Mouse (Mus musculus) CH12.LX (cell line): ENCODE results near the gene Rem1. TPM values are rescaled to one million over a fixed set of nuclear protein-coding genes. Genes with fewer than 3 reads are reported as not detected.

Source experiments
- DNase-seq: peaks from one replicate; pipeline ENCODE4 v3.0.0-alpha.2; 2013; ENCODE audit errors: extremely low read depth
- H3K27ac ChIP-seq: 2 replicates; pipeline ENCODE4 v1.5.1; 2012; ENCODE audit warnings: low read depth, mild to moderate bottlenecking, control low read depth, moderate library complexity; ENCODE audit not compliant: insufficient read depth
- H3K27me3 ChIP-seq: replicated peaks from 2 replicates; pipeline ENCODE3; 2012; ENCODE audit warnings: inconsistent platforms
- H3K36me3 ChIP-seq, 2 experiments: replicated peaks in 1 of 2; 2 replicates each; pipeline versions ENCODE3 to v1.6.1; 2012; ENCODE audit warnings: inconsistent platforms in 1 of 2, low read length in 1 of 2, mild to moderate bottlenecking in 1 of 2, mixed read lengths in 1 of 2, moderate library complexity in 1 of 2; ENCODE audit not compliant: control insufficient read depth in 1 of 2, insufficient read depth in 1 of 2
- H3K4me1 ChIP-seq, 2 experiments: 2 replicates each; pipeline ENCODE4 v1.6.1; 2012; ENCODE audit warnings: inconsistent platforms in 1 of 2, moderate library complexity in 1 of 2; ENCODE audit not compliant: insufficient read depth in 2 of 2, control insufficient read depth in 1 of 2
- H3K4me2 ChIP-seq: 2 replicates; pipeline ENCODE4 v1.6.1; 2012; ENCODE audit warnings: low read depth, mild to moderate bottlenecking, control low read depth; ENCODE audit not compliant: poor library complexity, insufficient read depth, severe bottlenecking
- H3K4me3 ChIP-seq, 3 experiments: fragments of 150-350 bp in 1 of 3; sonication (generic) in 1 of 3; replicated peaks in 1 of 3; 2 replicates each; pipeline versions ENCODE3 to v1.5.1; 2011 to 2012; ENCODE audit warnings: low read depth in 2 of 3, low read length in 2 of 3, mild to moderate bottlenecking in 2 of 3, moderate library complexity in 2 of 3, control low read depth in 1 of 3, improper control_type of control experiment in 1 of 3, inconsistent platforms in 1 of 3, mixed read lengths in 1 of 3; ENCODE audit not compliant: poor library complexity in 1 of 3
- H3K79me2 ChIP-seq: replicated peaks from 2 replicates; pipeline ENCODE4 v1.6.1; 2012; ENCODE audit warnings: mild to moderate bottlenecking, moderate library complexity; ENCODE audit not compliant: control insufficient read depth, poor library complexity, insufficient read depth, severe bottlenecking; ENCODE audit errors: extremely low read depth
- H3K9ac ChIP-seq: 2 replicates; pipeline ENCODE4 v1.6.1; 2012; ENCODE audit warnings: low read depth, mild to moderate bottlenecking, control low read depth, moderate library complexity; ENCODE audit not compliant: insufficient read depth
- H3K9me3 ChIP-seq: replicated peaks from 2 replicates; pipeline ENCODE3; 2012; ENCODE audit warnings: low read length, inconsistent platforms, mixed read lengths
- CHD1 ChIP-seq: IDR thresholded peaks from 2 replicates; pipeline ENCODE4 v1.6.1; 2012; ENCODE audit warnings: low read depth, low read length, improper control_type of control experiment, inconsistent platforms
- CTCF ChIP-seq, 2 experiments: IDR thresholded peaks in 1 of 2; conservative IDR thresholded peaks in 1 of 2; 2 replicates each; pipeline ENCODE4 v1.5.1; 2011 to 2012; ENCODE audit warnings: low read depth in 2 of 2, low read length in 2 of 2, improper control_type of control experiment in 1 of 2, inconsistent platforms in 1 of 2, mild to moderate bottlenecking in 1 of 2, moderate library complexity in 1 of 2
- EP300 ChIP-seq: IDR thresholded peaks from 2 replicates; pipeline ENCODE4 v1.6.1; 2011; ENCODE audit warnings: low read length, improper control_type of control experiment
- MAZ ChIP-seq: IDR thresholded peaks from 2 replicates; pipeline ENCODE4 v1.6.1; 2012; ENCODE audit warnings: low read depth, mild to moderate bottlenecking, inconsistent platforms, low read length, improper control_type of control experiment, moderate library complexity
- MEF2A ChIP-seq: IDR thresholded peaks from 2 replicates; pipeline ENCODE4 v1.6.1; 2014; ENCODE audit warnings: low read depth, mild to moderate bottlenecking, inconsistent platforms, low read length, improper control_type of control experiment, borderline replicate concordance
- RAD21 ChIP-seq: IDR thresholded peaks from 2 replicates; pipeline ENCODE4 v1.6.1; 2011; ENCODE audit warnings: low read depth, mild to moderate bottlenecking, low read length, improper control_type of control experiment, moderate library complexity
- SIN3A ChIP-seq: IDR thresholded peaks from 2 replicates; pipeline ENCODE4 v1.6.1; 2012; ENCODE audit warnings: low read length, improper control_type of control experiment, inconsistent platforms
- SMC3 ChIP-seq: IDR thresholded peaks from 2 replicates; pipeline ENCODE4 v1.6.1; 2011; ENCODE audit warnings: low read depth, low read length, improper control_type of control experiment
- ZKSCAN1 ChIP-seq: IDR thresholded peaks from 2 replicates; pipeline ENCODE4 v1.6.1; 2012; ENCODE audit warnings: low read depth, inconsistent platforms, low read length, improper control_type of control experiment, borderline replicate concordance
- dilution Hi-C: fragments of 300-500 bp; cut with MboI; formaldehyde crosslinking; loops from 2 replicates; pipeline ENCODE4 v1.14.3; 2020; ENCODE audit warnings: low sequenced_read_pairs; ENCODE audit not compliant: extremely low pct_unique_long_range_greater_than_20kb, extremely low pct_ligation_motif_present
- in situ Hi-C: fragments of 300-500 bp; cut with MboI; formaldehyde crosslinking; loops from 3 replicates; pipeline ENCODE4 v1.14.3; 2019; ENCODE audit warnings: low sequenced_read_pairs, low pct_ligation_motif_present, low pct_unique_long_range_greater_than_20kb, mixed read lengths
- polyA plus RNA-seq: library from polyadenylated mRNA; unstranded; fragments of >175 nt; gene quantifications from 2 replicates; pipeline ENCODE4 v1.2.1, GENCODE M21; 2012; ENCODE audit warnings: low read depth; ENCODE audit not compliant: insufficient read length
- total RNA-seq, 2 experiments: library from RNA; depleted of rRNA; stranded (reverse); fragments of 300-350 nt in 1 of 2; fragments of >200 nt in 1 of 2; gene quantifications; 2 replicates each; pipeline ENCODE4 v1.2.3; 2012 to 2014

Rem1 gene
- total and polyA plus RNA-seq, 3 experiments: 0.55 to 0.82 (median 0.80) TPM

DNA sequence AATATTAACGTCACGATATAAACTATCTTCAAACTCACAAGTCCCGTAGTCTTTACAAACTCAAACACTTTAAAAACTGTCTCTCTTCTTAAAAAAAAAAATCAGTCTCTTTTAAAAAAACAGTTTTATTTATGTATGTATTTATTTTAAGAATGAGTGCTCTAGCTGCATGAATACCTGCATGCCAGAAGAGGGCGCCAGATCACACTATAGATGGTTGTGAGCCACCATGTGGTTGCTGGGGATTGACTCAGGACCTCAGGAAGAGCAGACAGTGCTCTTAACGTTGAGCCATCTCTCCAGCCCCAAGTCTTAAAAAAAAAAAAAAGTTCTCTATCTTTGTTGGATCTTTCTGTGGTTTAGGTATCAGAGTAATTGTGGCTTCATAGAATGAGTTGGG, 9.4 kb upstream of the Rem1 start:
- in situ Hi-C loops: loop anchor here (5.0 kb wide), 2 partner anchors 50 to 215 kb away; partner anchors contain the start of genes Bcl2l1 and H13
- H3K4me1 ChIP-seq: peaks cover 11 to 21% of the 10 kb centered on the region in 2 experiments
- peak; percentile 37 for DNase-seq

DNA sequence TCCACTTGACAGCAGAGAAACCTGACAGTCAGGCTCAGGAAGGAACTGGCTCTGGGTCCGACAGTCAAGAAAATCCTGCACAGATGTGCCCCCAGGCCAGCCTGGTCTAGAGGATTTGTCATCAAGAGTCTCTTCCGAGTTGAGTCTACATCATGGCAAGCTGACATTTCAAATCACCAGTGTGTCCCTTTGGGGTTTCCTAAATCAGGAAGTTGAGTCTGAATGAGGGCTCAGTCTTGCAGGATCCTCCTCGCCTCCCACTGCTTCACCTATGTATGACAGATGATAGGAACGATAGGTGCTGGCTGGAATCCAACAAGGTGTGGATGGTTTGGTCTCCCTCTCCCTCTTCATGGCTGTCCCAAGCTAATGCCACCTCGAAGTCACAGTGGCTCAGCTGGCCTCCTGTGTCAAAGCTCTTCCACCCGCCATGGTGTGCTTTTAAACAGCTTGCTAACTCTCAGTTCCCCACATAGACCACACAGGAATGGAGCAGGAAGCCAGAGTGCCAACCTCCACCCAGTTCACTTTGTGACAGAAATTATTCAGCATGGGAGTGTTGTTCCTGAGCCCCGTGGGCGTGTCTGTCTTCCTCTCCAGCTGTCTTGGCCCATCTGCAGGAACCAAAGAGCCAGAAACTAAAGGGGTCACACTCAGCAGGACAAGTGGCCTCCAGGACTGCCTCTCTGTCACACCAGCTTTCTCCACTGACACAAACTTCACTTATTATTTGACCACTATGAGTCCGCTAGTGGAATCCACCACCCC, 6.2 kb upstream of the Rem1 start:
- in situ Hi-C loops: no loop called here
- Histone ChIP-seq H3K9ac (no peak overlapping the region), H3K27ac (no peak overlapping the region), H3K36me3 (no peaks in the 10 kb centered on the region), H3K27me3 (no peaks in the 10 kb centered on the region), H3K9me3 (no peaks in the 10 kb centered on the region), H3K4me3 (no peak overlapping the region), H3K4me1 (peaks cover 11 to 24% of the 10 kb centered on the region in 2 experiments), H3K79me2 (no peaks in the 10 kb centered on the region), H3K4me2 (no peak overlapping the region)
- dilution Hi-C loops: no loop called here
- 0 out of 2 replicates have a peak, but pooled peaks have one; percentile 27 for TF ChIP-seq EP300
- TF ChIP-seq MEF2A: no peak
- TF ChIP-seq ZKSCAN1: no peak
- TF ChIP-seq MAZ: no peak
- TF ChIP-seq SIN3A: 0 out of 2 replicates have a peak, but pooled peaks have one; percentile 33
- TF ChIP-seq CHD1: no peak
- DNase-seq: no peak

More for the DNA sequence above, 9.4 kb upstream of the Rem1 start:
- TF ChIP-seq CTCF (conservative IDR thresholded peaks at IDR 0.05 in 1 of 2, IDR thresholded peaks at IDR 0.05 in 1 of 2; ENCODE audit: low read depth in 2 of 2, low read length in 2 of 2): peak in 1 of 2 experiments; percentile 69; a peak in 2 of 4 replicates
- TF ChIP-seq RAD21: peak; percentile 50
- no peak for TF ChIP-seq ZKSCAN1
- peak; percentile 58 for TF ChIP-seq SMC3
- TF ChIP-seq, all 38 proteins: peak for 3
- no peaks in the 10 kb centered on the region for H3K27me3 ChIP-seq
- dilution Hi-C loops: no loop called here
- no peaks in the 10 kb centered on the region for H3K79me2 ChIP-seq
- H3K27ac ChIP-seq: no peak overlapping the region
- H3K9me3 ChIP-seq: no peaks in the 10 kb centered on the region
- no peaks in the 10 kb centered on the region for H3K36me3 ChIP-seq
- H3K9ac ChIP-seq: no peak overlapping the region
- H3K4me2 ChIP-seq: no peak overlapping the region
- H3K4me3 ChIP-seq: no peak overlapping the region

DNA sequence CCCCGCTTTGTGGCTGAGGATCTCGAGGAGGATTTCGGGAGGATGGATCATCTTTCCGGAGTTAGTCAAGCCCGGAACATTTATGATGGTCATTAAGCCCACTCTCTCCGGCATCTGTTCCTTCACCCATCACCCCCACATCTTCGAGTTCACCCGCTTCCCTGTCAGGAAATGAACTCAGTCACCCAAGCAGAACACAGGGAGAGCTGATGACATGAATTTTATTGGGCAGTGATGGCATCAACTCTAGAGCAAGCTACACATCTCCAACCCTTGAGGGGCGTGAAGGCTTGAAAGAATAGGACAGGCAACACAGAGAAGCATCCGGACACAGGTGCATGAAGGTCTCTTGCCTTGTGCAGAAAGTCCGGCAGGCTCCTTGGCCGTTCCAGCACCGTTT, 4.6 kb upstream of the Rem1 start:
- in situ Hi-C loops (no loop called here), dilution Hi-C loops (no loop called here)
- no peak overlapping the region for H3K27ac ChIP-seq

More for the DNA sequence above, 4.6 kb upstream of the Rem1 start:
- H3K4me3 ChIP-seq: no peak overlapping the region
- no peaks in the 10 kb centered on the region for H3K36me3 ChIP-seq
- no peak overlapping the region for H3K9ac ChIP-seq
- H3K79me2 ChIP-seq: no peaks in the 10 kb centered on the region
- H3K4me2 ChIP-seq: no peak overlapping the region
- peaks cover 8 to 20% of the 10 kb centered on the region in 2 experiments for H3K4me1 ChIP-seq
- H3K9me3 ChIP-seq: no peaks in the 10 kb centered on the region
- H3K27me3 ChIP-seq: no peaks in the 10 kb centered on the region
- DNase-seq: no peak
- TF ChIP-seq SIN3A: no peak
